Mouse (Mus musculus) embryonic facial prominence, embryonic 13.5 days (tissue): ENCODE data around the gene Ccdc159. TPM values are rescaled to one million over a fixed set of nuclear protein-coding genes. Genes with fewer than 3 reads are reported as not detected.

Source experiments
- ATAC-seq: fragments of 200-750 bp; cut with Nextera tagmentation; 2 replicates; pipeline ENCODE4 v1.8.0; 2017; ENCODE audit warnings: low read depth; ENCODE audit not compliant: insufficient number of reproducible peaks, insufficient read depth, low FRiP score, low TSS enrichment
- H3K27ac ChIP-seq: fragments of 300-500 bp; sonication (generic); 2 replicates; pipeline ENCODE4 v1.5.1; 2015; ENCODE audit warnings: moderate library complexity, mild to moderate bottlenecking, inconsistent platforms
- H3K27me3 ChIP-seq: fragments of 300-500 bp; sonication (generic); 2 replicates; pipeline ENCODE4 v1.6.1; 2015; ENCODE audit warnings: mild to moderate bottlenecking, inconsistent platforms
- H3K36me3 ChIP-seq: fragments of 300-500 bp; sonication (generic); 2 replicates; pipeline ENCODE4 v1.6.1; 2015; ENCODE audit warnings: mild to moderate bottlenecking, inconsistent platforms
- H3K4me1 ChIP-seq: fragments of 300-500 bp; sonication (generic); 2 replicates; pipeline ENCODE4 v1.6.1; 2015; ENCODE audit warnings: inconsistent platforms
- H3K4me2 ChIP-seq: fragments of 300-500 bp; sonication (generic); 2 replicates; pipeline ENCODE4 v1.6.1; 2015; ENCODE audit warnings: moderate library complexity, mild to moderate bottlenecking, inconsistent platforms
- H3K4me3 ChIP-seq: fragments of 300-500 bp; sonication (generic); 2 replicates; pipeline ENCODE4 v1.5.1; 2015; ENCODE audit warnings: mild to moderate bottlenecking, inconsistent platforms
- H3K9ac ChIP-seq: fragments of 300-500 bp; sonication (generic); 2 replicates; pipeline ENCODE4 v1.6.1; 2015; ENCODE audit warnings: mild to moderate bottlenecking, inconsistent platforms
- H3K9me3 ChIP-seq: fragments of 300-500 bp; sonication (generic); 2 replicates; pipeline ENCODE4 v1.6.1; 2016; ENCODE audit warnings: inconsistent platforms
- WGBS: fragments of 180-500 bp; shearing (Covaris S2); methylation state at CpG from one replicate; pipeline ENCODE4 v1.1.7; 2015; ENCODE audit warnings: mixed read lengths; 5-methylcytosine and 5-hydroxymethylcytosine counted together
- polyA plus RNA-seq: library from polyadenylated mRNA; unstranded; fragments of >200 nt; fragmentation: Nextera tagmentation; extraction: Ambion mirVana; gene quantifications from 2 replicates; pipeline ENCODE4 v1.2.1, GENCODE M21; 2015

Ccdc159 gene
- polyA plus RNA-seq, 1 experiment from 2014 or later = 4.1 TPM

DNA sequence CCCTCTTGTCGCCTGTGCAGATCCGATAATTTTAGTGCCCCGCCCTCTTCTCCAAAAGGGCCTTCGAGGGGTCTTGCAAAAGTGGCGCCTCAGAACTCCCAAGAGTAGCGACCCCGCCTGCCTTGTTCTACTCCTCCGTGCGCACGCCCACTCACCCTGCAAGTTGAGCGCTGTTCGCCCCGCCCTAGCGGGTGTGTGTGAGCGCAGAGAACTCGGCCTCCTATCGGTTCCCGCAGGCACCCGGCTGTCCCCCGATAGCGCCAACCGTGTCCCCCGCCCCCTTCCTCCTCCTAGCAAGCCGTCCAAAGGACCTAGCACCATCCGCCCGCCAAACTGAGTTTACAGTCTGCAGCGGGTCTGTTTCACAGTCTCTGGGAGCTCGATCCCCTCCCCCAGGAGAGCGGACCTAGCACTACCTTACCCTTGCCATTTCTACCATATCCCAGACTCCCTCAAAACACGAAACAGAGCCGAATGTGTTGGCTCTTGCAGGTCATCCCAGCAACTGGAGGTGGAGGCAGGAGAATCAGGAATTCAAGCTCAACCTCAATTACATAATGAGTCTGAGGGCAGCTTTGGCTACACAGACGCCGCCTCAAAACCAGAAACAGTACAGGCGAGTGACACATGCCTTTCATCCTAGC, 35.3 kb downstream of the Ccdc159 start:
- 2% methylated on average over 34 of the region's 34 CpGs for WGBS
- Histone ChIP-seq H3K4me3 (peak overlapping the region; percentile 49), H3K27me3 (peaks cover 59% of the 10 kb centered on the region), H3K36me3 (peaks cover 4% of the 10 kb centered on the region; the same call in 1 of the 2 replicates), H3K9ac (peak overlapping the region; percentile 61), H3K9me3 (no peaks in the 10 kb centered on the region), H3K4me2 (peak overlapping the region; percentile 84), H3K27ac (no peak overlapping the region), H3K4me1 (peaks cover 33% of the 10 kb centered on the region)
- peak; percentile 77 for ATAC-seq

DNA sequence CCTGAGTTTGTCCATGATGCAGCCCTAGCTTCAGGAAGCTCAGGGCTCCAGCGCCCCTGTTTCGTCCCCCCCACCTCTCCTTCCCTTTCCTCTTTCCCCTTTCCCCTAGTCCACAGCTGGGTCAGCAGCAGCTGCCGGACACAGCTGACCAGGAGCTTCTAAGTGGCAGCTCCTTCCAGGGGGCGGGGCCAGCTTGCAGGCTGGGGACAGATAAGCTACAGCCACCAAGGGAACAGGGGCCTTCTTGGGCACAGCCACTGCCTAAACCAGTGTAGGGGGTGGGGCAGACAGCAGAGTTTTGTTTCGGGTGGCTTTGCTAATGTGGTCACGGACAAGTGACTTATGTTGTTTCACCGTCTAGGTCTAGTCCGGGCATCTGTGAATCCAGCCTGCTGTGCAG, 36.1 kb downstream of the Ccdc159 start, which contains the start of gene Epor:
Gene Epor, minus strand, starts transcription at position 90 of the 400 bp plus-strand sequence.
- ATAC-seq = no peak
- H3K27me3 ChIP-seq = peaks cover 64% of the 10 kb centered on the region
- 20% methylated on average over 8 of the region's 8 CpGs for WGBS
- H3K4me3 ChIP-seq = peak within 1 kb of the TSS; percentile 49
- no peak within 1 kb of the TSS for H3K27ac ChIP-seq
- peak within 1 kb of the TSS; percentile 84 for H3K4me2 ChIP-seq
- H3K36me3 ChIP-seq = no peaks in the 10 kb centered on the region
- peaks cover 33% of the 10 kb centered on the region for H3K4me1 ChIP-seq
- H3K9me3 ChIP-seq = no peaks in the 10 kb centered on the region
- H3K9ac ChIP-seq = peak within 1 kb of the TSS; percentile 61

DNA sequence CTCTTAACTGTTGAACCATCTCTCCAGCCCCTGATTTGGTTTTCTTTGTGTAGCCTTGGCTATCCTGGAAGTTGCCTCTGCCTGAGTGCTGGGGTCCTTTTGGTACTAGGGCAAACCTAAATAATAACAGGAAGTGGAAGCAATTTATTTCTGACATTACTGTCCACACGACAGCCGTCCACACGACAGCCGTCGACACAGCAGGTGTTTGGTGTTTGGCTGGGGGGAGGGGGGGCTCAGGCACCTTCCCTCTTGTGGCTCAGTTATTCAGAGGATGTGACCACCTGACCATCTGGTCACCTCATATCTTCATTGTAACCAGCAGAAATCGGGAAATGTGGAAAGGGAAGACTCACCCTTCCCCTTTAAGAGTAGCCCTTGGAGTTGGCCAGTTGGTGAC, 41.6 kb downstream of the Ccdc159 start:
- H3K4me3 ChIP-seq = no peak overlapping the region
- no peaks in the 10 kb centered on the region for H3K4me1 ChIP-seq
- no peaks in the 10 kb centered on the region for H3K36me3 ChIP-seq
- WGBS = 74% methylated on average over 6 of the region's 6 CpGs
- no peak overlapping the region for H3K4me2 ChIP-seq
- H3K9me3 ChIP-seq = no peaks in the 10 kb centered on the region
- peaks cover 13% of the 10 kb centered on the region for H3K27me3 ChIP-seq
- no peak for ATAC-seq
- no peak overlapping the region for H3K9ac ChIP-seq
- H3K27ac ChIP-seq = no peak overlapping the region

DNA sequence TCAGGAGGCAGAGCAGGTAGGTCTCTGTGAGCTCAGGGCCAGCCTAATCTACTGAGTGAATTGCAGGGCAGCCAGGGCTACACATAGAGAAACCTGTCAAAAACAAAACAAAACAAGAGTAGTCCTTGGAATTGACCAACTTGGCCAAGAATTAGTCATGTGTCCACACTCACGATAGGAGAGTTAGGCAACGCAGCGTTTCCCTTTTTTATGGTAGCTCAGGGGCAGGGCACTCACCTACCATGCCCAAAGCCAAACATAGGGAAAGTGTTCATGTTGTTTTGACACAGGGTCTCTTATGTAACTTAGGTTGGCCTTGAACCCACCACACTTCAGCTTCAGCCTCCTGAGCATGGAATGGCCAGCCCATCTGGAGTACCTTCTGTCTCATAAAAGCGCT, 42.0 kb downstream of the Ccdc159 start:
- H3K4me1 ChIP-seq = no peaks in the 10 kb centered on the region
- no peaks in the 10 kb centered on the region for H3K9me3 ChIP-seq
- no peak for ATAC-seq
- H3K4me2 ChIP-seq = no peak overlapping the region
- H3K4me3 ChIP-seq = no peak overlapping the region
- WGBS = 93% methylated on average over 4 of the region's 4 CpGs
- H3K9ac ChIP-seq = no peak overlapping the region
- peaks cover 9% of the 10 kb centered on the region for H3K27me3 ChIP-seq
- no peak overlapping the region for H3K27ac ChIP-seq
- H3K36me3 ChIP-seq = no peaks in the 10 kb centered on the region

DNA sequence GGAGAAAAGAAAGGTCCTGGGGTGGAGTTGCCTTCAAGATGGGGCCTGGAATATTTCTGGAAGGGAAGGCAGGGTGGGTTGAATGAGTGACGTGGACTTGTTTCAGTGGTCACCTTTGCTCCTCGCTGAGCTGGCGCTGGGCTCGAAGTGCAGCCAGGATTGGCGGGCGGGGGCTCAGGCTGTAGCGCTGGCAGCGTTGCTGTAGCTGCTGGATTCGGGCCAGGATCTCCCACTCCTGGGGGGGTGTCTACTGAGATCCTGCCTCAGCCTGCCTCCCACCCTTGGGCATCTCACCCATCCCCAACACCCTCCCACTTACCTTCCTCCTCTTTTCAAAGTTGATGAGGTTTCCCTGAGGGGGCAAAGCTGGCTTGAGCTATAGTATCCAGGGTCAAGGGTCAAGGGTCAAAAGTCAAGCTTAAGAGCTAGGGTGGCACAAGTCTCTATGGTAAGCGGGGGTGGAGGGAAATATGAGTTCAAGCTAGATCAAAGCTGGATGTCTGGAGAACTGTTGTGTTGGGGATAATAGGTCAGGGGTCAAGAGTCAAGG, 49.4 kb downstream of the Ccdc159 start:
- 74% methylated on average over 10 of the region's 10 CpGs for WGBS
- Histone ChIP-seq H3K36me3 (no peaks in the 10 kb centered on the region), H3K27ac (no peak overlapping the region), H3K27me3 (no peaks in the 10 kb centered on the region), H3K9ac (no peak overlapping the region), H3K4me2 (no peak overlapping the region), H3K9me3 (no peaks in the 10 kb centered on the region), H3K4me1 (no peaks in the 10 kb centered on the region), H3K4me3 (no peak overlapping the region)
- no peak for ATAC-seq

DNA sequence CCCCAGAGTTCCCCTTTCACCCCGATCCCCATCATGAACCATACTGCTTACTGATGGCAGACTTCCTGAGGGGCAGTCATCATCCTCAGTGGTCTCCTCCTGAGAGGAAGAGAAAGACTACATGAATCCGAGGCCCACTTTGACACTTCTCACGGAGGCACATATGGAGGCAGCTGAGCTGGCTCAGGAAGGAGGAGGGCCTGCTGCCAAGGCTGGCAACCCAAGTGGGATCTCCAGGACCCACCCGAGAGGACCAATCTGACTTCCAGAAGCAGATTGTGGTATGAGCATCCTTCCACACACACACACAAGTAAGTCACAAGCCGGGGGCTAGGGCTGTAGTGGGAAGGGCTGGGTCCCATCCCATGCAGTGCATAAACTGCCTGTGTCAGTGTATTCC, 50.1 kb downstream of the Ccdc159 start:
- Histone ChIP-seq H3K4me2 (no peak overlapping the region), H3K4me3 (no peak overlapping the region), H3K27me3 (no peaks in the 10 kb centered on the region), H3K4me1 (no peaks in the 10 kb centered on the region), H3K9ac (no peak overlapping the region), H3K27ac (no peak overlapping the region), H3K36me3 (no peaks in the 10 kb centered on the region), H3K9me3 (no peaks in the 10 kb centered on the region)
- no peak for ATAC-seq
- 81% methylated on average over 5 of the region's 5 CpGs for WGBS

DNA sequence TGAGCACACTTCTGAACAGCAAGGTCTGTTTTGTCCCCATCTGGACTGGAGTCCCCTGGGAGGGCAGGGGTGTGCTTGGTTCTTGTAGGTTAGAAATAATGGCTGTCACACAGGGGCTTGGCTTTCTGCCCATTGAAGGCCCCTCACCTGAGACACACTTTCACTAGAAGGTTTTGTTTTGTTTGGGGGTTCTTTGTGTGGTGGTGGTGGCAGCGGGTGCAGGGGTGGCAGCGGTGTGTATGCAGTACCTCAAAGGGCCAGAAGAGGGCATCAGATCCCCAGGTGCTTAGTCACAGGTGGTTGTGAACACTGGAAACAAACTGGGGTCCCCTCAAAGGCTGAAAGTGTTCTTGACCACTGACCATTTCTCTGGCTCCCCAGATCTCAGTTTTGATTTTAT, 50.7 kb downstream of the Ccdc159 start:
- Histone ChIP-seq H3K9me3 (no peaks in the 10 kb centered on the region), H3K4me3 (no peak overlapping the region), H3K4me2 (no peak overlapping the region), H3K27ac (no peak overlapping the region), H3K36me3 (no peaks in the 10 kb centered on the region), H3K27me3 (no peaks in the 10 kb centered on the region), H3K9ac (no peak overlapping the region), H3K4me1 (no peaks in the 10 kb centered on the region)
- 28% methylated on average over 2 of the region's 2 CpGs for WGBS
- ATAC-seq = no peak

DNA sequence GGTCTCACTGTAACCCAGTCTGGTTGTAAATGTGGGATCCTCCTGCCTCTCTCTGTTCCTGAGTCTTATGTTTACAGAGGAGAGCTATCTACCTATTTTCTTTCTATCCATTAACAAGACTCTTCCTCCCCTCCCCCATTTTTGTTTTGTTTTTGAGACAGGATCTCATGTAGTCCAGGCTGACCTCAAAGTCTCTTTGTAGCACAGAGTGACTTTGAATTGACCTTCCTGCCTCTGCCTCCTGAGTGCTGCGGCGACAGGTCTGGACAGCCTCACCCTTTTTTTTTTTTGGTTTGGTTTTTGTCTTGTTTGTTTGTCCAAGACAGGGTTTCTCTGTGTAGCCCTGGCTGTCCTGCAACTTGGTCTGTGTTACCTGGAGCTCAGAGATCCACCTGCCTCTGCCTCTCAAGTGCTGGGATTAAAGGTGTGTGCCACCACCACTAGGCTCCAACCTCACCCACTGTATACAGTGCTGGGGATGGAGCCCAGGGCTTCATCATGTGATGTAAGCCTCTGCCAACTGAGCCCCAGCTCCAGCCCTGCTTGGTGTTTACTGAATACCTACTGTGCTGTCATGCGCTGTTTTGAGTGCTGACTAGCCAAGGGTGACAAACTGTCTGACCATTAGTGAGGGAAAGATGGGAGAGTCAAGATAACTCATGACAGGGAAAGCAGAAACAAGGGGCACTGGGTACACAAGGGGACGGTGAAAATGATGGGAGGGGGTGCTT, 51.3 kb downstream of the Ccdc159 start:
- H3K9me3 ChIP-seq = no peaks in the 10 kb centered on the region
- H3K36me3 ChIP-seq = no peaks in the 10 kb centered on the region
- ATAC-seq = no peak
- H3K4me3 ChIP-seq = no peak overlapping the region
- H3K27ac ChIP-seq = no peak overlapping the region
- no peak overlapping the region for H3K9ac ChIP-seq
- H3K27me3 ChIP-seq = no peaks in the 10 kb centered on the region
- 95% methylated on average over 4 of the region's 4 CpGs for WGBS
- no peak overlapping the region for H3K4me2 ChIP-seq
- H3K4me1 ChIP-seq = no peaks in the 10 kb centered on the region

DNA sequence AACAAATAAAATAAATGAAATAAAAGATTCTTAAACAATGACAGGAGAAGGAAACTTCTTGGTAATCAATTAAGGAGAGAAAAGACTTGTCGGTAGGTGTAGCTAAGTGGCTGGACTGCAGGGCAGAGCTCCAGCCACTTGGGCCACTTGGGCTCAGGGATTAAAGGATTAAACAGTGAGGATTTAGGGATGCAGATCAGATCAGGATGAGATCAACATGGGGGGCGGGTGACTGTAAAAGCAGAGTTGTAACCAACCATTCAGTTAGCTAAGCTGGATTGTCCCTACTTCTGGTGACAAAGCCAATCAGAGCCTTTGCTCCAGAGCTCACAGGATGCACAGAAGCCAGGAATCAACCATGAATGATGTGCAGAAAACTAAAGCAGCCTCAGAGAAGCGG, 56.6 kb downstream of the Ccdc159 start:
- Histone ChIP-seq H3K4me3 (no peak overlapping the region), H3K36me3 (no peaks in the 10 kb centered on the region), H3K4me1 (peaks cover 11% of the 10 kb centered on the region), H3K9ac (no peak overlapping the region), H3K9me3 (no peaks in the 10 kb centered on the region), H3K27me3 (peaks cover 47% of the 10 kb centered on the region), H3K4me2 (no peak overlapping the region), H3K27ac (no peak overlapping the region)
- WGBS = 15% methylated on average over 3 of the region's 3 CpGs
- no peak for ATAC-seq

Other genes starting within 250 kb of the Ccdc159 start
- gene Ldlr, start 204.0 kb upstream of the Ccdc159 start, polyA plus RNA-seq = 31.2 and 37.3 TPM in 2 replicates
- 105 and 111 TPM in 2 replicates for gene Spc24, start 167.2 kb upstream of the Ccdc159 start, polyA plus RNA-seq
- 20.8 and 22.6 TPM in 2 replicates for gene Kank2, start 128.7 kb upstream of the Ccdc159 start, polyA plus RNA-seq
- 0.74 and 1.1 TPM in 2 replicates for gene Angptl8, start 92.0 kb upstream of the Ccdc159 start, polyA plus RNA-seq
- gene Dock6, start 74.8 kb upstream of the Ccdc159 start, polyA plus RNA-seq = 27.4 and 29.2 TPM in 2 replicates
- 16.6 and 18.2 TPM in 2 replicates for gene Rab3d, start 9.3 kb upstream of the Ccdc159 start, polyA plus RNA-seq
- gene Tmem205, start 85 bp downstream of the Ccdc159 start, polyA plus RNA-seq = 44.5 and 46.7 TPM in 2 replicates
- gene Plppr2, start 9.6 kb downstream of the Ccdc159 start, polyA plus RNA-seq = 12.7 and 14.5 TPM in 2 replicates
- gene Swsap1, start 28.3 kb downstream of the Ccdc159 start, polyA plus RNA-seq = 5.2 and 7.3 TPM in 2 replicates
- gene Epor, start 36.0 kb downstream of the Ccdc159 start, polyA plus RNA-seq = 8.5 and 9.3 TPM in 2 replicates
- gene Rgl3, start 62.0 kb downstream of the Ccdc159 start, polyA plus RNA-seq = 0.59 and 0.94 TPM in 2 replicates
- 1.2 and 1.8 TPM in 2 replicates for gene Ccdc151, start 75.2 kb downstream of the Ccdc159 start, polyA plus RNA-seq
- gene Prkcsh, start 75.3 kb downstream of the Ccdc159 start, polyA plus RNA-seq = 120 and 125 TPM in 2 replicates
- gene Elavl3, start 124.6 kb downstream of the Ccdc159 start, polyA plus RNA-seq = 2.5 and 3.0 TPM in 2 replicates
- not detected in 2 replicates for gene Gm49318, start 143.8 kb downstream of the Ccdc159 start, polyA plus RNA-seq
- gene Zfp653, start 143.9 kb downstream of the Ccdc159 start, polyA plus RNA-seq = 13.0 and 13.6 TPM in 2 replicates
- 35.5 and 40.9 TPM in 2 replicates for gene Ecsit, start 158.0 kb downstream of the Ccdc159 start, polyA plus RNA-seq
- 0.76 and 3.6 TPM in 2 replicates for gene Cnn1, start 171.7 kb downstream of the Ccdc159 start, polyA plus RNA-seq
- gene Elof1, start 189.7 kb downstream of the Ccdc159 start, polyA plus RNA-seq = 175 and 194 TPM in 2 replicates
- gene Acp5, start 208.2 kb downstream of the Ccdc159 start, polyA plus RNA-seq = 9.2 and 10.7 TPM in 2 replicates
- 71.9 and 75.9 TPM in 2 replicates for gene Pigyl, start 229.4 kb downstream of the Ccdc159 start, polyA plus RNA-seq